Mouse (Mus musculus) forebrain, embryonic 12.5 days (tissue): Measurements from ENCODE around the gene Tex21. TPM values are rescaled to one million over a fixed set of nuclear protein-coding genes. Genes with fewer than 3 reads are reported as not detected.

Experiments used
- polyA plus RNA-seq: library from polyadenylated mRNA; unstranded; fragments of >200 nt; fragmentation: Nextera tagmentation; extraction: Ambion mirVana; gene quantifications from 2 replicates; pipeline ENCODE4 v1.2.1, GENCODE M21; 2016

Gene Tex21
- polyA plus RNA-seq, 1 experiment from 2014 or later, result not detected

Other genes with a start within 250 kb of the Tex21 start
- 0.06 and 0.13 TPM in 2 replicates for gene Esr2, start 69.5 kb downstream of the Tex21 start, polyA plus RNA-seq
- 64.0 and 67.6 TPM in 2 replicates for gene Mthfd1, start 8.6 kb upstream of the Tex21 start, polyA plus RNA-seq
- gene Akap5, start 78.1 kb upstream of the Tex21 start, polyA plus RNA-seq, result 5.9 and 6.5 TPM in 2 replicates
- gene Zbtb25, start 122.9 kb upstream of the Tex21 start, polyA plus RNA-seq, result 20.0 and 22.5 TPM in 2 replicates
- gene Zbtb1, start 123.5 kb upstream of the Tex21 start, polyA plus RNA-seq, result 8.2 and 8.5 TPM in 2 replicates
- gene Hspa2, start 157.4 kb upstream of the Tex21 start, polyA plus RNA-seq, result 4.6 and 4.8 TPM in 2 replicates
- gene Ppp1r36, start 170.8 kb upstream of the Tex21 start, polyA plus RNA-seq, result 0.13 and 0.93 TPM in 2 replicates